Mouse (Mus musculus) thymus, postnatal 0 days (tissue): ENCODE results near the gene Nek11. TPM values are rescaled to one million over a fixed set of nuclear protein-coding genes. Genes with fewer than 3 reads are reported as not detected.
A peak's percentile ranks its signal among the peaks of the same experiment; 100 is the strongest.

Source experiments
- DNase-seq: peaks from one replicate; pipeline ENCODE4 v3.0.0-alpha.2; 2015; ENCODE audit warnings: low spot score
- polyA plus RNA-seq: library from polyadenylated mRNA; unstranded; fragments of >200 nt; fragmentation: Nextera tagmentation; extraction: Ambion mirVana; gene quantifications from 2 replicates; pipeline ENCODE4 v1.2.1, GENCODE M21; 2015

The Nek11 gene
- polyA plus RNA-seq, result 0.53 and 0.62 TPM in 2 replicates

- DNase-seq, result peak; percentile 90
These were observed at the start of gene Nek11, which contains the start of gene Aste1 for GRCm38 (mm10) chr9:105395218-105395627. Gene Nek11, minus strand, starts transcription at chr9:105395524. Gene Aste1, plus strand, starts transcription at chr9:105395392.

- DNase-seq, result no peak
These were observed 13.2 kb upstream of the Nek11 start for GRCm38 (mm10) chr9:105408549-105408948.

- DNase-seq, result no peak
These were observed 604 bp downstream of the Nek11 start for GRCm38 (mm10) chr9:105394720-105395119.

GRCm38 (mm10) chr9:105390616-105391015 is 4.7 kb downstream of the Nek11 start:
- no peak for DNase-seq

- DNase-seq, result peak; percentile 54
These were observed 6.0 kb downstream of the Nek11 start for GRCm38 (mm10) chr9:105389289-105389688.

GRCm38 (mm10) chr9:105387403-105387802 is 7.9 kb downstream of the Nek11 start:
- no peak for DNase-seq

GRCm38 (mm10) chr9:105379533-105380145 is 15.7 kb downstream of the Nek11 start:
- DNase-seq, result no peak

- DNase-seq, result no peak
These were observed 17.7 kb downstream of the Nek11 start for GRCm38 (mm10) chr9:105377622-105378021.

- no peak for DNase-seq
These were observed 18.3 kb downstream of the Nek11 start for GRCm38 (mm10) chr9:105376954-105377530.

- no peak for DNase-seq
These were observed 18.9 kb downstream of the Nek11 start for GRCm38 (mm10) chr9:105376411-105376810.

- no peak for DNase-seq
These were observed 21.0 kb downstream of the Nek11 start for GRCm38 (mm10) chr9:105374361-105374760.

- no peak for DNase-seq
These were observed 26.7 kb downstream of the Nek11 start for GRCm38 (mm10) chr9:105368605-105369004.

GRCm38 (mm10) chr9:105366199-105366598 is 29.1 kb downstream of the Nek11 start:
- no peak for DNase-seq

- DNase-seq, result no peak
These were observed 31.6 kb downstream of the Nek11 start for GRCm38 (mm10) chr9:105363520-105364231.

GRCm38 (mm10) chr9:105362181-105362580 is 33.1 kb downstream of the Nek11 start:
- no peak for DNase-seq

- DNase-seq, result no peak
These were observed 46.3 kb downstream of the Nek11 start for GRCm38 (mm10) chr9:105349034-105349433.

- DNase-seq, result no peak
These were observed 46.9 kb downstream of the Nek11 start for GRCm38 (mm10) chr9:105348242-105349031.

- DNase-seq, result no peak
These were observed 52.2 kb downstream of the Nek11 start for GRCm38 (mm10) chr9:105342994-105343656.

- no peak for DNase-seq
These were observed 52.8 kb downstream of the Nek11 start for GRCm38 (mm10) chr9:105342565-105342964.

- DNase-seq, result no peak
These were observed 62.8 kb downstream of the Nek11 start for GRCm38 (mm10) chr9:105332436-105333016.

- DNase-seq, result no peak
These were observed 73.5 kb downstream of the Nek11 start for GRCm38 (mm10) chr9:105321856-105322255.
